Mouse (Mus musculus) bone marrow macrophage, adult 2 months (primary cell): ENCODE data around the gene Meiob.

Experiments
- CTCF ChIP-seq: IDR thresholded peaks from 2 replicates; pipeline ENCODE4 v1.5.1; 2012; ENCODE audit warnings: low read depth, mild to moderate bottlenecking, low read length, moderate library complexity
- POLR2A ChIP-seq: IDR thresholded peaks from 2 replicates; pipeline ENCODE4 v1.6.1; 2012; ENCODE audit warnings: mild to moderate bottlenecking, low read depth, low read length, borderline replicate concordance

- TF ChIP-seq CTCF (no peak), POLR2A (no peak)
Measured at GRCm38 (mm10) chr17:24878117-24878397, 74.0 kb downstream of the Meiob start.
